Mouse (Mus musculus) CD8-positive naive resting alpha-beta T cell, adult 2 months (primary cell): ENCODE data around the gene Gen1.

ENCODE experiments used
- DNase-seq, 2 experiments: peaks; one replicate each; pipeline ENCODE4 v3.0.0; 2022; ENCODE audit warnings: low read depth in 2 of 2, low spot score in 2 of 2

Gene Gen1

GRCm38 (mm10) chr12:11224722-11225121 is 40.9 kb downstream of the Gen1 start:
- no peak for DNase-seq

GRCm38 (mm10) chr12:11223090-11223489 is 42.5 kb downstream of the Gen1 start:
- DNase-seq = no peak

GRCm38 (mm10) chr12:11222566-11222965 is 43.0 kb downstream of the Gen1 start:
- no peak for DNase-seq

GRCm38 (mm10) chr12:11221524-11222330 is 43.9 kb downstream of the Gen1 start:
- no peak for DNase-seq

- DNase-seq = no peak
These were observed 47.8 kb downstream of the Gen1 start for GRCm38 (mm10) chr12:11217726-11218250.

- DNase-seq = no peak
These were observed 49.1 kb downstream of the Gen1 start for GRCm38 (mm10) chr12:11216454-11216853.

- DNase-seq = no peak
These were observed 50.0 kb downstream of the Gen1 start for GRCm38 (mm10) chr12:11215555-11215954.

GRCm38 (mm10) chr12:11214776-11215175 is 50.8 kb downstream of the Gen1 start:
- DNase-seq = peak in 1 of 2 experiments; percentile 21

GRCm38 (mm10) chr12:11212881-11213280 is 52.7 kb downstream of the Gen1 start:
- DNase-seq = no peak

- no peak for DNase-seq
These were observed 55.2 kb downstream of the Gen1 start for GRCm38 (mm10) chr12:11210361-11210760.

- DNase-seq = no peak
These were observed 56.0 kb downstream of the Gen1 start for GRCm38 (mm10) chr12:11209636-11210035.

- DNase-seq = no peak
These were observed 56.7 kb downstream of the Gen1 start, which contains the start of gene Msgn1 for GRCm38 (mm10) chr12:11208872-11209271. Msgn1 (minus strand) TSS chr12:11208972.

GRCm38 (mm10) chr12:11206321-11206720 is 59.3 kb downstream of the Gen1 start:
- no peak for DNase-seq

GRCm38 (mm10) chr12:11203694-11204665 is 61.6 kb downstream of the Gen1 start:
- no peak for DNase-seq

- no peak for DNase-seq
These were observed 63.1 kb downstream of the Gen1 start for GRCm38 (mm10) chr12:11202476-11202875.

- DNase-seq = no peak
These were observed 64.9 kb downstream of the Gen1 start for GRCm38 (mm10) chr12:11200711-11201110.

- DNase-seq = no peak
These were observed 67.0 kb downstream of the Gen1 start for GRCm38 (mm10) chr12:11198551-11198950.

GRCm38 (mm10) chr12:11198026-11198425 is 67.6 kb downstream of the Gen1 start:
- DNase-seq = no peak

- DNase-seq = no peak
These were observed 68.8 kb downstream of the Gen1 start for GRCm38 (mm10) chr12:11196830-11197229.

GRCm38 (mm10) chr12:11196142-11196597 is 69.4 kb downstream of the Gen1 start:
- peak; percentile 85 to 91 for DNase-seq

GRCm38 (mm10) chr12:11195031-11195430 is 70.6 kb downstream of the Gen1 start:
- no peak for DNase-seq
